Mouse (Mus musculus): ENCODE data around the gene Commd8. TPM values are rescaled to one million over a fixed set of nuclear protein-coding genes. Genes with fewer than 3 reads are reported as not detected.

Commd8 gene
- 117 and 133 TPM in 2 replicates for polyA plus RNA-seq (2016; fragmentation: Nextera tagmentation; extraction: Ambion mirVana)

DNA sequence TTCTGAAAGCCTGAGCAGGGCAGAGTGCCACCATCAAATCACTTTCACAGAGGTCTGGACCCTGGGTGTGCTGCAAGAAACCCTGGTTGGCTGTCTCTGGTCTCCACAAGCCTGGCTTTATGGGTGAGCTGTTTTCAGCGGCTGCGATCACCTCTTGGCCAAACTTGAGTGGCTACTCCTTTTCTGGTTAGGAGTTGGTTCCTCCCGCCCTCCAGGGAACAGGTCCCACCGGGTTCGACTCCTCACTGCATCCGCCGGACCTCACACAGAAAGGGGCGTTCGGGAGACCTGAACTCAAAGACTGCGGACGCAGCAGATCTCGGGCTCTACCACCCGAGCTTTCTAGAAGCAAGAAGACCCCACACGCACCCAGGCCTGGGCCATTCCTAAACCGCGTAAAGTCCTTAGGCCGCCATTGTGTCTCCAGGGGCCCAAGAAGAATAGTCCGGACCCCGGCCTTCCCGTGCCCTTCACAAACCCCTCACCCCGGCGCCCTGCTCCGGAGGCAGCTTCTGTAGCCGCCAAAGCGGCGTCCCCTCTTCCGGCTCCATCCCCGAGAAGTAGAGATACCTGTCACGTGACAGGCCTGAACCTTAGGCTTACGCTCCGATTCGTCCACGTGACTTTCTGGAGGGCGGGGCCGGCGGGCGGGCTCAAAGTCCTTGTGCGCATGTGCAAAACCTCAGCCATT lies at the start of gene Commd8:
TSS of gene Commd8 (minus strand) at position 596 of the 691 bp plus-strand sequence.
- Histone ChIP-seq H3K4me3 (peak within 1 kb of the TSS; percentile 88), H3K36me3 (peaks cover 8% of the 10 kb centered on the region; the same call in 1 of the 2 replicates), H3K9me3 (no peaks in the 10 kb centered on the region), H3K27me3 (ENCODE audit: insufficient read depth, poor library complexity, severe bottlenecking) (no peaks in the 10 kb centered on the region), H3K27ac (peak within 1 kb of the TSS; percentile 94), H3K4me1 (peaks cover 16% of the 10 kb centered on the region)
- DNase-seq (ENCODE audit: low spot score), result peak; percentile 97
- under 1% methylated on average over 38 of the region's 38 CpGs for WGBS

DNA sequence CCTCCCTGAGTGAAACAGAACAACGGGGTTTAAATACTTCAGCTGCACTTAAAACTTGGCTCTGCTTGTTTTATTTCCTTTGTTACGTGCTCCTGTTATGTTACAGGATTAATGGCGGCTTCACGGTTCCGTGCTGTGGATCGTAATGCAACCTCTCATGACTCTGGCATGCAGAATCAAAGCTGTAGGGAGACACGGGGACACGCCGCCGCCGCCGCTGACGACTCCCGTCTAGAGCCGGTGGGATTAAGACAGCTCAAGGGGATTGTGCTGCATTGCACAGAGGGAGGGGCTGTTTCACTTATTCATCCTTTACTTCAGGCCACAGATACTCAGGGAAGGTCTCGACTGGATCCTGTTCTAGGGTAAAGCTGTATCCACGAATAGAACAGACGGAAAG lies 43.8 kb upstream of the Commd8 start:
- Histone ChIP-seq H3K27ac (no peak overlapping the region), H3K27me3 (ENCODE audit: insufficient read depth, poor library complexity, severe bottlenecking) (no peaks in the 10 kb centered on the region), H3K4me3 (no peak overlapping the region), H3K36me3 (no peaks in the 10 kb centered on the region), H3K4me1 (no peaks in the 10 kb centered on the region; the same call in 1 of the 2 replicates), H3K9me3 (no peaks in the 10 kb centered on the region)
- WGBS, result 85% methylated on average over 18 of the region's 18 CpGs
- no peak for DNase-seq (ENCODE audit: low spot score)

- Histone ChIP-seq H3K27ac (no peak overlapping the region), H3K4me3 (no peak overlapping the region), H3K27me3 (ENCODE audit: insufficient read depth, poor library complexity, severe bottlenecking) (no peaks in the 10 kb centered on the region), H3K9me3 (no peaks in the 10 kb centered on the region), H3K36me3 (no peaks in the 10 kb centered on the region), H3K4me1 (no peaks in the 10 kb centered on the region; the same call in 1 of the 2 replicates)
- no peak for DNase-seq (ENCODE audit: low spot score)
- WGBS, result 81% methylated on average over 5 of the region's 5 CpGs
Observed at GRCm38 (mm10) chr5:72210812-72211139, 42.8 kb upstream of the Commd8 start.

DNA sequence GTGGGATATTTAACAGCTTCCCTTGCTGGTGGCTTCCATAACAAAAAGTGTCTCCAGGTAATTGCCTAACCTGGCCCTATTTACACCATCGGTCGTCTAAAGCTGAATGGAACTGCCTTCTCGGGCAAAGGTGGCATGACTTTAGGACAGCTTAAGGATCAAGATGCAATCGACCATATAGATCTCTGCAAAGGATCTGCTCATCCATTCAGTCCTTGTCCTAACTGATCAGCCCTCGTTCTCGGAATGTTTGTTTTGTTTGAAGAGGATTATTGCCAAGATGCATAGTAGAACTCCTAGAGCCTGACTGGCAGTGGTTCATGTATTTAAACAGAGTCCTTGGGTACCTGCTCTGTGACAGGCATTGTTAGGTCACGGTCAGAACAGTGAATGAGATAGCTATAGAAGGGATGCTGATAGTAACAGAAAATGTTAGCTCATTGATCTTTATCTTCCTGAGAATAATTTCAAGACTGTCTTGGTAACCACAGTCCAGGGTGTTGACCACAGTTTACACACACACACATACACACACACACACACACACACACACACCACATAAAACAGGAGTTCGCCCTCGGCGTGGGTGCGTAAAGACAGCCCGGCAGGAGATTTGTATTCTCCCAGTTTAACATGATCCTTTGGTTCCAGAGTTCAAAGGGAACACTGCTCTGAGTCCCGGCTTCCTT lies 42.3 kb upstream of the Commd8 start:
- no peaks in the 10 kb centered on the region for H3K36me3 ChIP-seq
- H3K9me3 ChIP-seq, result no peaks in the 10 kb centered on the region
- no peaks in the 10 kb centered on the region for H3K27me3 ChIP-seq (ENCODE audit: insufficient read depth, poor library complexity, severe bottlenecking)
- 78% methylated on average over 13 of the region's 13 CpGs for WGBS
- H3K4me1 ChIP-seq, result no peaks in the 10 kb centered on the region; the same call in 1 of the 2 replicates
- DNase-seq (ENCODE audit: low spot score), result no peak
- H3K27ac ChIP-seq, result no peak overlapping the region
- no peak overlapping the region for H3K4me3 ChIP-seq

- 98% methylated on average over 1 of the region's 1 CpGs for WGBS
- Histone ChIP-seq H3K4me3 (no peak overlapping the region), H3K4me1 (peaks cover 4% of the 10 kb centered on the region; the same call in 1 of the 2 replicates), H3K27ac (no peak overlapping the region), H3K9me3 (no peaks in the 10 kb centered on the region), H3K27me3 (ENCODE audit: insufficient read depth, poor library complexity, severe bottlenecking) (no peaks in the 10 kb centered on the region), H3K36me3 (no peaks in the 10 kb centered on the region)
- DNase-seq (ENCODE audit: low spot score), result no peak
Observed at GRCm38 (mm10) chr5:72208515-72208914, 40.5 kb upstream of the Commd8 start.

GRCm38 (mm10) chr5:72205271-72205670 lies 37.3 kb upstream of the Commd8 start:
- 81% methylated on average over 5 of the region's 5 CpGs for WGBS
- DNase-seq (ENCODE audit: low spot score), result no peak

DNA sequence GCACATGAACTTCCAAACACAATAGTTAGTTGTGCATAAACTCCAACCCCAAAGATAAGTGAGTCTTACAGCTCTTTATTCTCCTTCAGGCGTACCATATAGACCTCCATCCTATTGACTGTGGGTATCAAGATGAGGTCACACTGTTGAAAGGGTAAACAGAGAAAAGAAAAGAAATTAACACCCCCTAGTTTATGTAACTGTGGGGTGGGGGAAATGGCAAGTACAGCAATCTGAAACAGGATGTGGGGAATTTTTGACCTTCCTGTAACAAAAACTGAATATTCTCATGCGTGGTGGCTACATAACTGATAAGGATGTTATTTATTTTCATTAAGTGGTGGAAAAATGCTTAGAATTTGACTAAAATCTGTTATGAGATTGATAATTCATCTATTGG lies 36.5 kb upstream of the Commd8 start:
- no peak for DNase-seq (ENCODE audit: low spot score)
- peak overlapping the region; percentile 74; the same call in 1 of the 2 replicates for H3K4me3 ChIP-seq
- 65% methylated on average over 2 of the region's 2 CpGs for WGBS
- no peak overlapping the region for H3K27ac ChIP-seq
- peaks cover 11% of the 10 kb centered on the region for H3K4me1 ChIP-seq
- H3K27me3 ChIP-seq (ENCODE audit: insufficient read depth, poor library complexity, severe bottlenecking), result no peaks in the 10 kb centered on the region
- H3K9me3 ChIP-seq, result no peaks in the 10 kb centered on the region
- no peaks in the 10 kb centered on the region for H3K36me3 ChIP-seq

More at GRCm38 (mm10) chr5:72205271-72205670, 37.3 kb upstream of the Commd8 start:
- Histone ChIP-seq H3K27ac (no peak overlapping the region), H3K4me3 (no peak overlapping the region), H3K9me3 (no peaks in the 10 kb centered on the region), H3K27me3 (ENCODE audit: insufficient read depth, poor library complexity, severe bottlenecking) (no peaks in the 10 kb centered on the region), H3K4me1 (peaks cover 11% of the 10 kb centered on the region), H3K36me3 (no peaks in the 10 kb centered on the region)

DNA sequence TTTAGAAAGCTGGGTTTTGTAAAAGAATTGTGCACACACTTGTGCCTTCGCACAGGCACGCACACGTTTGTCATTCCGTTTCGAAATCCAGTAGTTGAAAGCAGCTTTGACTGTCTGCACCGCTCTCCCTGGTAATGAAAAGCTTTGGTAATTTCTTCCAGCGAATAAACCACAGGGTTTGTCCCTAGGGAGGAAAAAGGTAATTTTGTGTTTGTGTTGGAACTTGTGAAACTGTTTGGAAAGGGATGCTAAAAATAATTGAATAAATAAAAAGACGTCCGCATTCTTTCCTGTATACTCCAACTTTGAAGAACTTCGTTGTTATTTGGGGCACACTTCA lies 35.7 kb upstream of the Commd8 start:
- H3K9me3 ChIP-seq, result no peaks in the 10 kb centered on the region
- peak overlapping the region; percentile 84 for H3K27ac ChIP-seq
- no peaks in the 10 kb centered on the region for H3K27me3 ChIP-seq (ENCODE audit: insufficient read depth, poor library complexity, severe bottlenecking)
- H3K4me1 ChIP-seq, result peaks cover 11% of the 10 kb centered on the region
- no peak for DNase-seq (ENCODE audit: low spot score)
- peak overlapping the region; percentile 74 for H3K4me3 ChIP-seq
- whole genome bisulfite sequencing, result 13% methylated on average over 10 of the region's 10 CpGs
- no peaks in the 10 kb centered on the region for H3K36me3 ChIP-seq

DNA sequence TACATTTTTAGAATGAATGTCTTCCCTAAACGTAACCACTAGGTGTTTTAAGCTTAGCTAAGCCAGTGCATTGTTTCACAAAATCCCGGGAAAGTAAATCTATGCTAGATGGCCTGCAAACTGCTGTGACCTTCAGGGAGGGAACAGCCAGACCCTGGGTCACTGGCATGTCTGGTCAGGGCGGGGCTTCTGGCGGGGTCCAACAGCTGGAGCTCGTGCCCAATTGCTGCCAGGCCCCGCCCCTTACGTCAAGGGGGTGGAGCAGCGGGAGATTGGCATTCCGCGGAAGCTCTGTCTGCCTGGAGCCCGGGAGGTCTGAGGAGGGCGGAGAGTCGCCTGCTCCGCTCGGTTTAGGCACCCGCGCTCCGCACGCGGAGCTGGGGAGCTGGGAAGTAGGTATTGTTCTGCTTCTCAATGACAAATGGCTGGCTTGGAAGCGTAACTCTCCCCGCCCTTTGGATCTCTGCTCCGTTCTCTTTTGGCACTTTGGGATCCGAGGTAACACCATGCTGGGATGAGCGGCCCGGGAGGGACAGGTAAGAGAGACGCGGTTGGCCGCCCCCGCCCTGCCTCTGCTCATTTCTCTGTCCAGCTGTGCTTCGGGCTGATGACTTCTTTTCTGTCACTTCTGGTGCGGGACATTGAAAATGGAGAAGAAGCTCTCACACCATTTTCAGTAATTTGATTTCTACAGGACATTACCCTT lies 35.2 kb upstream of the Commd8 start:
- H3K4me1 ChIP-seq, result peaks cover 11% of the 10 kb centered on the region
- no peaks in the 10 kb centered on the region for H3K9me3 ChIP-seq
- under 1% methylated on average over 32 of the region's 32 CpGs for WGBS
- peak overlapping the region; percentile 74 for H3K4me3 ChIP-seq
- DNase-seq (ENCODE audit: low spot score), result peak; percentile 97
- H3K27ac ChIP-seq, result peak overlapping the region; percentile 84
- H3K27me3 ChIP-seq (ENCODE audit: insufficient read depth, poor library complexity, severe bottlenecking), result no peaks in the 10 kb centered on the region
- H3K36me3 ChIP-seq, result no peaks in the 10 kb centered on the region

- peaks cover 11% of the 10 kb centered on the region for H3K4me1 ChIP-seq
- H3K9me3 ChIP-seq, result no peaks in the 10 kb centered on the region
- H3K27me3 ChIP-seq (ENCODE audit: insufficient read depth, poor library complexity, severe bottlenecking), result no peaks in the 10 kb centered on the region
- no peak for DNase-seq (ENCODE audit: low spot score)
- 38% methylated on average over 10 of the region's 10 CpGs for WGBS
- peak overlapping the region; percentile 12; the same call in 1 of the 2 replicates for H3K4me3 ChIP-seq
- H3K36me3 ChIP-seq, result no peaks in the 10 kb centered on the region
- 0 out of 2 replicates have a peak overlapping the region, but pooled peaks have one; percentile 22 for H3K27ac ChIP-seq
Observed at GRCm38 (mm10) chr5:72202016-72202415, 34.0 kb upstream of the Commd8 start.

GRCm38 (mm10) chr5:72201600-72201999 lies 33.6 kb upstream of the Commd8 start:
- H3K27ac ChIP-seq, result 0 out of 2 replicates have a peak overlapping the region, but pooled peaks have one; percentile 22
- H3K4me3 ChIP-seq, result peak overlapping the region; percentile 12; the same call in 1 of the 2 replicates
- no peaks in the 10 kb centered on the region for H3K36me3 ChIP-seq
- H3K27me3 ChIP-seq (ENCODE audit: insufficient read depth, poor library complexity, severe bottlenecking), result no peaks in the 10 kb centered on the region
- no peak for DNase-seq (ENCODE audit: low spot score)
- H3K4me1 ChIP-seq, result peaks cover 11% of the 10 kb centered on the region
- no peaks in the 10 kb centered on the region for H3K9me3 ChIP-seq
- WGBS, result 27% methylated on average over 7 of the region's 7 CpGs

- Histone ChIP-seq H3K27ac (no peak overlapping the region), H3K4me3 (no peak overlapping the region), H3K27me3 (ENCODE audit: insufficient read depth, poor library complexity, severe bottlenecking) (no peaks in the 10 kb centered on the region), H3K36me3 (no peaks in the 10 kb centered on the region), H3K9me3 (no peaks in the 10 kb centered on the region), H3K4me1 (no peaks in the 10 kb centered on the region)
- WGBS, result 73% methylated on average over 1 of the region's 1 CpGs
- DNase-seq (ENCODE audit: low spot score), result no peak
Observed at GRCm38 (mm10) chr5:72195442-72195841, 27.5 kb upstream of the Commd8 start.

GRCm38 (mm10) chr5:72191932-72192331 lies 23.9 kb upstream of the Commd8 start:
- no peaks in the 10 kb centered on the region for H3K9me3 ChIP-seq
- H3K4me1 ChIP-seq, result no peaks in the 10 kb centered on the region
- DNase-seq (ENCODE audit: low spot score), result no peak
- no peaks in the 10 kb centered on the region for H3K36me3 ChIP-seq
- 70% methylated on average over 5 of the region's 5 CpGs for WGBS
- H3K4me3 ChIP-seq, result no peak overlapping the region
- no peak overlapping the region for H3K27ac ChIP-seq
- no peaks in the 10 kb centered on the region for H3K27me3 ChIP-seq (ENCODE audit: insufficient read depth, poor library complexity, severe bottlenecking)

Measured in heart, embryonic 10.5 days (tissue).